Mouse (Mus musculus): ENCODE measurements around the gene Hps3. TPM values are rescaled to one million over a fixed set of nuclear protein-coding genes. Genes with fewer than 3 reads are reported as not detected.
A peak's percentile ranks its signal among the peaks of the same experiment; 100 is the strongest.
"Not testable (repeated sequence)": the region's sequence is repeated elsewhere in the genome, so short reads cannot be mapped to it uniquely, and the experiment has no call there.

Gene Hps3
- total RNA-seq (2021) = 1 to 10 TPM; 6.5 to 7.8 TPM
- long read RNA-seq, experiment 1, full-length matches to known transcripts = 1 of 3 reads
- long read RNA-seq, experiment 1, partial matches to known transcripts = 1 of 3 reads
- long read RNA-seq, experiment 1, other reads (novel, unspliced or antisense) = 1 of 3 reads
- long read RNA-seq, experiment 2, full-length matches to known transcripts = 3 of 3 reads
- long read RNA-seq, experiment 2, partial matches to known transcripts = 0 of 3 reads
- long read RNA-seq, experiment 2, other reads (novel, unspliced or antisense) = 0 of 3 reads

GRCm38 (mm10) chr3:20034719-20035404 lies at the start of gene Hps3:
Hps3 (minus strand) TSS chr3:20035315.
- DNase-seq (ENCODE audit: low spot score in 2 of 2) = peak; percentile 65 to 84

GRCm38 (mm10) chr3:20082161-20082560 lies 47.0 kb upstream of the Hps3 start:
- no peak for DNase-seq (ENCODE audit: low spot score in 2 of 2)

GRCm38 (mm10) chr3:20076145-20077053 lies 41.3 kb upstream of the Hps3 start:
- DNase-seq (ENCODE audit: low spot score in 2 of 2) = no peak

GRCm38 (mm10) chr3:20058197-20058541 lies 23.1 kb upstream of the Hps3 start:
- DNase-seq (ENCODE audit: low spot score in 2 of 2) = no peak

GRCm38 (mm10) chr3:20057306-20058196 lies 22.4 kb upstream of the Hps3 start, which contains the start of gene Hltf:
Hltf (plus strand) TSS chr3:20057811.
- DNase-seq (ENCODE audit: low spot score in 2 of 2) = peak; percentile 75 to 89

GRCm38 (mm10) chr3:20044736-20045135 lies 9.6 kb upstream of the Hps3 start:
- not testable (repeated sequence) for DNase-seq (ENCODE audit: low spot score in 2 of 2)

GRCm38 (mm10) chr3:20041461-20041860 lies 6.3 kb upstream of the Hps3 start:
- not testable (repeated sequence) for DNase-seq (ENCODE audit: low spot score in 2 of 2)

- no peak for DNase-seq (ENCODE audit: low spot score in 2 of 2)
These were observed 954 bp upstream of the Hps3 start for GRCm38 (mm10) chr3:20036069-20036468.

- no peak for DNase-seq (ENCODE audit: low spot score in 2 of 2)
These were observed 1.1 kb downstream of the Hps3 start for GRCm38 (mm10) chr3:20033761-20034718.

GRCm38 (mm10) chr3:20030807-20031206 lies 4.3 kb downstream of the Hps3 start:
- no peak for DNase-seq (ENCODE audit: low spot score in 2 of 2)

- no peak for DNase-seq (ENCODE audit: low spot score in 2 of 2)
These were observed 6.5 kb downstream of the Hps3 start for GRCm38 (mm10) chr3:20028640-20029039.

- no peak for DNase-seq (ENCODE audit: low spot score in 2 of 2)
These were observed 7.3 kb downstream of the Hps3 start for GRCm38 (mm10) chr3:20027788-20028187.

- no peak for DNase-seq (ENCODE audit: low spot score in 2 of 2)
These were observed 8.0 kb downstream of the Hps3 start for GRCm38 (mm10) chr3:20026996-20027689.

- no peak for DNase-seq (ENCODE audit: low spot score in 2 of 2)
These were observed 8.6 kb downstream of the Hps3 start for GRCm38 (mm10) chr3:20026481-20026880.

GRCm38 (mm10) chr3:20023832-20024231 lies 11.3 kb downstream of the Hps3 start:
- no peak for DNase-seq (ENCODE audit: low spot score in 2 of 2)

- DNase-seq (ENCODE audit: low spot score in 2 of 2) = no peak
These were observed 17.0 kb downstream of the Hps3 start for GRCm38 (mm10) chr3:20018076-20018475.

- no peak for DNase-seq (ENCODE audit: low spot score in 2 of 2)
These were observed 20.7 kb downstream of the Hps3 start for GRCm38 (mm10) chr3:20014454-20014853.

- DNase-seq (ENCODE audit: low spot score in 2 of 2) = not testable (repeated sequence)
These were observed 24.2 kb downstream of the Hps3 start for GRCm38 (mm10) chr3:20010905-20011304.

GRCm38 (mm10) chr3:20010464-20010863 lies 24.7 kb downstream of the Hps3 start:
- DNase-seq (ENCODE audit: low spot score in 2 of 2) = no peak
